Mouse (Mus musculus): Measurements from ENCODE around the gene Dynlrb1. TPM values are rescaled to one million over a fixed set of nuclear protein-coding genes. Genes with fewer than 3 reads are reported as not detected.

Dynlrb1 gene
- polyA plus RNA-seq (2015; fragmentation: Nextera tagmentation; extraction: Ambion mirVana) = 694 and 754 TPM in 2 replicates

DNA sequence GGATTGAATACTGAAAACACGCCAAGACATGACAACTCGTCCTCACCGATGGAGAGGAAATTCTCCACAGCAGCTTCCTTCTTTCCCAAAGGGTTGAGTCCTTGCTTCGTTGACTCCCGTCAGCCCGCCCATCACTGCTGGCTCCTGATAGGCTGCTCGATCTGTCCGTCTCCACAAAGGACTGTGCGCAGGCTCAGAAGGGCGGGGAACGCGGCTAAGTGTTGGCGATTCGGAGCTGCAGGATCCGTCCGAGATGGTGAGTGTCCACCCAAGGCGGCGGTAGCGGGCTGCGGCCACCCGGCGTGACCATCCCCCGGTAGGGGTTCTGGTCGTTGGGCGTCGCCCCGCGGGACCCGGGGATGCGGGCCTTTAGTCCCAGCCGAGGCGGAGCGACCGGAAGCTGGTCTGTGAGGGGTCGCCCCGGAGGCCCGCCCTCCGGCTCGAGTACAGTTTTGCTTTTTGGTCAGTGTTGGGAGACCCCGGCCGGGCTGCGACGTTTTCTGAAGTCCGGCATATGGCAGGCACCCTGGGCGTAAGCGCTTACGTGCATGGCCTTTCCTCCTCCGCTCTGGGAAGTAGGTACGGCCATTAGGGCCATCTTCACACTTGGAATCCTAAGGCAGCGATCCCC lies at the start of gene Dynlrb1:
Gene Dynlrb1, plus strand, starts transcription at position 172 of the 631 bp plus-strand sequence.
- Histone ChIP-seq H3K36me3 (peaks cover 11% of the 10 kb centered on the region), H3K27ac (replicated peaks) (peak within 1 kb of the TSS; percentile 91), H3K4me3 (peak within 1 kb of the TSS; percentile 93), H3K4me1 (replicated peaks) (peaks cover 32% of the 10 kb centered on the region), H3K9ac (peak within 1 kb of the TSS; percentile 93), H3K4me2 (peak within 1 kb of the TSS; percentile 91), H3K9me3 (no peaks in the 10 kb centered on the region), H3K27me3 (no peaks in the 10 kb centered on the region)
- 3% methylated on average over 50 of the region's 50 CpGs for WGBS
- ATAC-seq (ENCODE audit: low read depth) = peak; percentile 100

DNA sequence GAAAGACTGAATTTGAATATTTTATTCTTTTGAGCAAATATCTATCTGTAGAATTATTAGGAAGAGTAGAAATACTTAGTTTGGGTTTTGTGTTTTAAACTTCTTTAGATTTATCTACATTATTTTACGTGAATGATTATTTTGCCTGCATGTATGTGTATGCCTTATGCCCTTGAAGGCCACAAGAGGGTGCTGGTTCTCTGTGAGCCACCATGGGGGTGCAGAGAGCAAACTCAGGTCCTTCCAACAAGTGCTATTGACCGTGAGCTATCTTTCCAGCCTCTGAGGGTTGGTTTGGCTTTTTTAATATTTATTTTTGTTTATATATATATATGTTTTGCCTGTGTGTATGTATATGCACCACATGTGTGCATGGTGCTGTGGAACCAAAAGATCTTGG lies 28.9 kb upstream of the Dynlrb1 start:
- WGBS = 84% methylated on average over 2 of the region's 2 CpGs
- ATAC-seq (ENCODE audit: low read depth) = no peak
- H3K36me3 ChIP-seq = peaks cover 74% of the 10 kb centered on the region

DNA sequence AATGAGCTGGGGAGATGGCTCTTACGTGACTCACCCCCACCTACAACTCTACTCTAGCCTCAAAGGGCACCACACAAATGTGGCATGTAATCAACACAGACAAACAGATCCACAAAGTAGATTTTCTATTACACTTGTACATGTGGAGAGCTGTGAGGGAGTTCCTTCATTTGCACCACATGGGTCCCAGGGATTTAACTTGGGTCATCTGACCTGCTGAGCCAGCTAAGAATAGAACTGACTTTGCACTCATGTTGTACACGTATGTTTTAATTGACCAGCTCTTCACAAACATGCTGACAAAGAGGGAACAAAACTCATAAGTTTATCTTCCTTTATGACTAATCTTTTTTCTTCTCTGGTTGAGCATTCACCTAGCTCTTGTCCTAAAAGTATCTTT lies 13.2 kb upstream of the Dynlrb1 start:
- 92% methylated on average over 2 of the region's 2 CpGs for WGBS
- ATAC-seq (ENCODE audit: low read depth) = no peak
- no peaks in the 10 kb centered on the region for H3K27me3 ChIP-seq
- H3K4me2 ChIP-seq = no peak overlapping the region
- H3K36me3 ChIP-seq = peaks cover 91% of the 10 kb centered on the region
- no peak overlapping the region for H3K9ac ChIP-seq
- H3K4me3 ChIP-seq = no peak overlapping the region
- no peaks in the 10 kb centered on the region for H3K4me1 ChIP-seq (replicated peaks)
- H3K9me3 ChIP-seq = no peaks in the 10 kb centered on the region
- no peak overlapping the region for H3K27ac ChIP-seq (replicated peaks)

More for the DNA sequence above, 28.9 kb upstream of the Dynlrb1 start:
- Histone ChIP-seq H3K9ac (no peak overlapping the region), H3K4me3 (no peak overlapping the region), H3K27ac (replicated peaks) (no peak overlapping the region), H3K9me3 (no peaks in the 10 kb centered on the region), H3K4me2 (no peak overlapping the region), H3K27me3 (no peaks in the 10 kb centered on the region), H3K4me1 (replicated peaks) (no peaks in the 10 kb centered on the region)

DNA sequence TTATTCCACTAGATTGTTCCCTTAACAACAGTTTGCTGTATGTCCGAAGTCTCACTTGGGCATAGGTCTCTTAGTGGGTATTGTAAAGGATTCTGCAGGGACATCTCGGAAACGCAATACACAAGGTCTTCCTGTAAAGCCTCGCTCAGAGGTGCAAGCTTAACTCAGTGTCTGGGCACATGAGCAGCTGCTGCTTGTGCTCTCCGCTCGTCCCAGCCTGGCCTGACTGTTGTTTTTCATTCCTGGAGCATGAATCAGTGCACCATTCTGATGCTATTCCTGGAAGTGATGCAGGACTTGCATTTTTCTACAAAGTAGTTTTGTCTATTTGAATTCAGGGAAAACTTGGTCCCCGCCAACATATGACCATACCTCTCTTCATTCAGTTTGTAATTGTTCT lies 11.6 kb upstream of the Dynlrb1 start:
- H3K4me3 ChIP-seq = no peak overlapping the region
- H3K9me3 ChIP-seq = no peaks in the 10 kb centered on the region
- H3K4me1 ChIP-seq (replicated peaks) = no peaks in the 10 kb centered on the region
- no peak overlapping the region for H3K4me2 ChIP-seq
- H3K27ac ChIP-seq (replicated peaks) = no peak overlapping the region
- H3K27me3 ChIP-seq = no peaks in the 10 kb centered on the region
- H3K36me3 ChIP-seq = peaks cover 86% of the 10 kb centered on the region
- H3K9ac ChIP-seq = no peak overlapping the region
- 90% methylated on average over 7 of the region's 7 CpGs for WGBS
- no peak for ATAC-seq (ENCODE audit: low read depth)

DNA sequence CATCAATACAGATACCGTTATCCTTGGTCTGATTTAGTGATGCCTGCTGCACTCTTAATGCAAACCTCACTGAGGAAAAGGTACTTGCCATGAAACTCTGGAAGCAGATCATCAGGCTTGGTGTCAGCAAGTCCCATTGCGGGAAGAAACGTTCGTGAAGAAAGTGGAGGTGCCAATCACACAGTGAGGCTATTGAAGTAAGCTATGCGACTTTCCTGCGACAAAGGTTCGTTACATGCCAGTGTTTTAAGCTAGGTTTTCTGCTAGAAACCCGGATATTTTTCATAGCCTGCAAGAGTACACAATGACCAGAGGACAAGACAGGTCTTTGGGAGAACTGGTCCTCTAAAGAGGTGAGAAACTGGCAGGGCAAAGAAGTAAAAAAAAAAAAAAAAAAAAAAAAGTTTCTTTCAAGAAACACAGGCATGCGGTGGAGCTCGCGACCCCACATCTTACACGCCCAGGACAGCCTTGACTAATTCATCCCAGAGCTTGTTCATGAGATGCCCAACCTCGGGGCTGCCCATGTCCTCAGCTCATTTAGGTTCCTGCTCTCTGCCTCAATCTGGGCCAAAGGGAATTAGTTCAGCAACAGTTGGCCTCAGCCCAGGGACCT lies 479 bp upstream of the Dynlrb1 start:
- H3K4me1 ChIP-seq (replicated peaks) = peaks cover 32% of the 10 kb centered on the region
- no peaks in the 10 kb centered on the region for H3K27me3 ChIP-seq
- peak overlapping the region; percentile 91 for H3K4me2 ChIP-seq
- H3K27ac ChIP-seq (replicated peaks) = peak overlapping the region; percentile 91
- H3K9me3 ChIP-seq = no peaks in the 10 kb centered on the region
- peaks cover 6% of the 10 kb centered on the region for H3K36me3 ChIP-seq
- 5% methylated on average over 13 of the region's 13 CpGs for WGBS
- peak overlapping the region; percentile 93 for H3K4me3 ChIP-seq
- peak; percentile 90 for ATAC-seq (ENCODE audit: low read depth)
- H3K9ac ChIP-seq = peak overlapping the region; percentile 93

DNA sequence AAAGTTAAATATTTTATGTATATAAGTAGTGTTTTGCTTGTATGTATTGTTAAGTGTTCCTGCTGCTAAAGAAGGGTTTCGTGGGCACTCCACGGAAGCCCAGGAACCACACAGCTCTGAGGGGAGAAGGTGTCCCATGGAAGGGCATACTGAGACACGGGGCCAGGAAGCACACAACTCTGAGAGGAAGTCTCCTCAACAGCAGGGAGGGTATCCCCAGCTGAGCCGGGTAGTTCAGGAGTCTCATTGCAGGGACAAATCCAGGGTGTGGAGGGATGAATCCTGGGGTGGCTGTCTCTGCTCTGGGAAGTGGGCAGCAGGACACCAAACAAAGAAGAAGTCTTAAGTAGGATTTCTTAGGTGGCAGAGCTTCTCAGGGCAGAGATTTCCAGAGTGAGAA lies 943 bp downstream of the Dynlrb1 start:
- Histone ChIP-seq H3K36me3 (peaks cover 11% of the 10 kb centered on the region), H3K9me3 (no peaks in the 10 kb centered on the region), H3K4me3 (peak overlapping the region; percentile 93), H3K4me2 (peak overlapping the region; percentile 91), H3K4me1 (replicated peaks) (peaks cover 32% of the 10 kb centered on the region), H3K27ac (replicated peaks) (no peak overlapping the region), H3K27me3 (no peaks in the 10 kb centered on the region), H3K9ac (peak overlapping the region; percentile 93)
- ATAC-seq (ENCODE audit: low read depth) = no peak
- WGBS = 25% methylated on average over 4 of the region's 4 CpGs

DNA sequence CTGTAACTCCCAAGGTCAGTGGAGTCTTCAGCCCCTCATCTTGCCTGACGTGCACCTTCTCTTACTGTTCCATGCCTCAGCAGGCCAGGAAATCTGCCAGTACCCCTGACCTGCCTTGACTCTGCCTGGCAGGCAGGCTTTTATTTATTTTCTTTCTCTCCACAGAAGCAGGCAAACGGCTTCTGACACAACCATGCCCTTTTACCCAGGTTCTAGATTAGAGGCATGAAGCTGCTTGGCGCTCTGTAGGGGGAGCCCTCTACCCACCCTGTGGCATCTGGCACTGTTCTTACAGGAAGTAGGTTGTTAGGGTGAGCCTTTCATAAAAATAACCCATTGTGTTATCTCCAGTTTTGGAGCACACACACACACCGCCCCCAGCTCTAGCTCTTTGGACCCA lies 4.6 kb downstream of the Dynlrb1 start:
- 85% methylated on average over 4 of the region's 4 CpGs for WGBS
- no peak overlapping the region for H3K27ac ChIP-seq (replicated peaks)
- peaks cover 47% of the 10 kb centered on the region for H3K36me3 ChIP-seq
- no peaks in the 10 kb centered on the region for H3K27me3 ChIP-seq
- H3K9me3 ChIP-seq = no peaks in the 10 kb centered on the region
- H3K9ac ChIP-seq = no peak overlapping the region
- H3K4me2 ChIP-seq = no peak overlapping the region
- H3K4me3 ChIP-seq = no peak overlapping the region
- no peak for ATAC-seq (ENCODE audit: low read depth)
- peaks cover 24% of the 10 kb centered on the region for H3K4me1 ChIP-seq (replicated peaks)

DNA sequence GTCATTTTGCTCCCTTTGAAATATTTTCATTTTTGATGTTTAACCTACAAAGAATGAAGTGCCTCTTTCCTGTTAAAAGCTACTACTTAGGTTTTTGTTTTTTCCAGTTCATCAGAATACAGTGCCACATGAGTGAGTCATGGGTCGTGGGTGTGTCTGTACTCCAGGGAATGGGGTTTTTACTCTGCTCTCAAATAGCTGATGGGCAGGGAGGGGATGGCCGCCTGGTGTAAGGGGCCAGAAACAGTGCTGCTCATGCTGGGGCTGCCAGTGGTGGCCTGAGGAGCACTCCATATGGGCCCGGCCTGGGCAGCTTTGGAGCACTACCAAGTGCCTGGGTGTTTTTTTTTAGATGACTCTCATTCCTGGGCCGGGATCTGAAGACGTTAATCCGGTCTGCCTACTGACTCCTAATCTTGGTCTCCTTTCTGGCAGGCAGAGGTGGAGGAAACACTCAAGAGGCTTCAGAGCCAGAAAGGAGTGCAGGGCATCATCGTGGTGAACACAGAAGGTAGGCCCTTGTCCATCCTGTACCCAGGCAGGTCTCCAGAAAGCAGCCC lies 6.0 kb downstream of the Dynlrb1 start:
- Histone ChIP-seq H3K27ac (replicated peaks) (no peak overlapping the region), H3K4me3 (no peak overlapping the region), H3K9me3 (no peaks in the 10 kb centered on the region), H3K36me3 (peaks cover 62% of the 10 kb centered on the region), H3K4me1 (replicated peaks) (peaks cover 20% of the 10 kb centered on the region), H3K9ac (no peak overlapping the region), H3K27me3 (no peaks in the 10 kb centered on the region), H3K4me2 (no peak overlapping the region)
- no peak for ATAC-seq (ENCODE audit: low read depth)
- 86% methylated on average over 7 of the region's 7 CpGs for WGBS

DNA sequence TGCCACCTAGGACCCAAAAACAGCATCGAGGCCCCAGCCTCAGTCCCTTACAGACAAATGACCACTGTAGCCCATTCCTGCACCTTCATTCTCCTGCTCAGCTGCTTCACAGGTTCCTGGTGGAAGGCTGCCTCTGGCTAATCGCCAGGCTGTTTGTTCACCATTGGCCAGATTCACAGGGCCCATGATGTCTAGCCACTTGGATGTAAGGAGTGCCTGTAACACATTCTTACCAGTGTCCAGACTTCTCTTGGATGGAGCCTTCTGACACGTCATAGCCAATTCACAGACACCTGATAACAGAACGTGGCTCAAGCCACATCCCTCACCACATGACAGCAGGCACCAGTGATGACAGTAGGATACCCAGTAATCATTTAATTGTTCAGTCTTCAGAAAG lies 9.9 kb downstream of the Dynlrb1 start:
- Histone ChIP-seq H3K4me2 (no peak overlapping the region), H3K4me1 (replicated peaks) (no peaks in the 10 kb centered on the region), H3K36me3 (peaks cover 91% of the 10 kb centered on the region), H3K9ac (no peak overlapping the region), H3K27me3 (no peaks in the 10 kb centered on the region), H3K27ac (replicated peaks) (no peak overlapping the region), H3K4me3 (no peak overlapping the region), H3K9me3 (no peaks in the 10 kb centered on the region)
- ATAC-seq (ENCODE audit: low read depth) = no peak
- WGBS = 95% methylated on average over 4 of the region's 4 CpGs

DNA sequence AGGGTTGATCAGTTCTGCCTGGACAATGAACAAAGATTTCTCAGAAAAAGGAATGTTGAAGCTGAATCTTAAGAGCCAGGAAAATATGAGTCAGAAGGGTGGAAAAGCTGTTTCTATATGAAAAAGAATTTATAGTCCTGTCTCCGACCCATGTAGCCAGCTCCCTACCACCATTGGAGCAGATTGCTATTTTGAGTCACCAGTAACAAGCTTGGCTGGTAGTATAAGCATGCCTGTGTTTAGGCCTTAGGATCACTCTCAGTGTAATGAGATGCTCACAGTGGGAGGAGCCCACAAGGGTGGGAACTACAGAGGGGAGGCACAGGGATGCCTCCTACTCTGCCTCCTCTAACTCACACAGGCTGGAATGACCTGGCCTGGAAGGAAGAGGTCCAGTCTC lies 11.9 kb downstream of the Dynlrb1 start:
- Histone ChIP-seq H3K9ac (no peak overlapping the region), H3K4me3 (no peak overlapping the region), H3K27me3 (no peaks in the 10 kb centered on the region), H3K27ac (replicated peaks) (no peak overlapping the region), H3K36me3 (peaks cover 88% of the 10 kb centered on the region), H3K4me2 (no peak overlapping the region), H3K4me1 (replicated peaks) (no peaks in the 10 kb centered on the region), H3K9me3 (no peaks in the 10 kb centered on the region)
- WGBS = 94% methylated on average over 1 of the region's 1 CpGs
- ATAC-seq (ENCODE audit: low read depth) = no peak

DNA sequence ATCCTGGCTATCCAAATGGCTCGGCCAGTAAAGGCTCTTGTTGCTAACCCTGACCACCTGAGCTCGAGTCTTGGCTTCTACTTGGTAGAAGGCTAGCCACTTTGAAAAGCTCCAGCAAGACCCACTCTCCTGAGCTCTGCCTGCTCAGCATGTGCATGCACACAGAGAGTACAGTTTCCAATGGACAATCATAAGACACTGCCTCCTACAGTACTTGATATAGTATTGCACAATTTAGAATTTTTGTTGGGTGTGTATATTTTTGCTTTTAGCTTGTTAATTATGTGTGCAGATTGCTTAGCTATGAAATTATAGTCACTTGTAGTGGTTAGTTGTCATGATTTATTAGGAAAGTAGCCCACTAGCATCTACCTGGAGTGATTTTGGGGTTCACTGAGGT lies 12.4 kb downstream of the Dynlrb1 start:
- 70% methylated on average over 2 of the region's 2 CpGs for WGBS
- H3K27me3 ChIP-seq = no peaks in the 10 kb centered on the region

DNA sequence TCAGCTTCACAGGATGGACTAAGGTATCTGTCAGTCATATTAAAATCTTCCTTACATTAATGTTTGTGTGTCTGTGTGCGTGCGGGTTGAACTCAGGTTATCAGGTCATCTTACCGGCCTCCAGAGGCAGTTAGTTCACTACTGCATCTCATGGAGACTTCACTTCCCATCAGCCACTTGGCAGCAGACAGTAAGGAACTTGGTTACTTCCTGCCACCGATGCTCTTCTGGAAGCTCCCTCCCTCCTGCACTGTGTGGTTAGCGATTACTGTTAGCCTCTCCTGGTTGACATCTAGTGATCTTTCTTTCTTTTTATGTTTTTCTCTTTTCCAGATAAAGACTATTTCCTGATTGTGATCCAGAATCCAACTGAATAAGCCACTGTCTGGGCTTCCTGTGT lies 13.3 kb downstream of the Dynlrb1 start:
- no peak overlapping the region for H3K27ac ChIP-seq (replicated peaks)
- H3K4me3 ChIP-seq = no peak overlapping the region
- no peak overlapping the region for H3K9ac ChIP-seq
- H3K4me2 ChIP-seq = no peak overlapping the region
- H3K4me1 ChIP-seq (replicated peaks) = no peaks in the 10 kb centered on the region
- 95% methylated on average over 5 of the region's 5 CpGs for WGBS
- peaks cover 75% of the 10 kb centered on the region for H3K36me3 ChIP-seq
- ATAC-seq (ENCODE audit: low read depth) = no peak
- no peaks in the 10 kb centered on the region for H3K27me3 ChIP-seq
- H3K9me3 ChIP-seq = no peaks in the 10 kb centered on the region

More for the DNA sequence above, 12.4 kb downstream of the Dynlrb1 start:
- Histone ChIP-seq H3K9me3 (no peaks in the 10 kb centered on the region), H3K9ac (no peak overlapping the region), H3K27ac (replicated peaks) (no peak overlapping the region), H3K4me2 (no peak overlapping the region), H3K36me3 (peaks cover 83% of the 10 kb centered on the region), H3K4me3 (no peak overlapping the region), H3K4me1 (replicated peaks) (no peaks in the 10 kb centered on the region)
- no peak for ATAC-seq (ENCODE audit: low read depth)
